Mouse (Mus musculus) embryonic facial prominence, embryonic 11.5 days (tissue): ENCODE measurements around the gene Ube2r2. TPM values are rescaled to one million over a fixed set of nuclear protein-coding genes. Genes with fewer than 3 reads are reported as not detected.

Experiments used
- ATAC-seq: fragments of 200-750 bp; cut with Nextera tagmentation; replicated peaks from 2 replicates; pipeline ENCODE4 v1.8.0; 2017; ENCODE audit warnings: low read depth; ENCODE audit not compliant: insufficient number of reproducible peaks, low FRiP score, low TSS enrichment
- DNase-seq: peaks from one replicate; pipeline ENCODE4 v3.0.0-alpha.2; 2015; ENCODE audit warnings: low spot score
- H3K27ac ChIP-seq: fragments of 300-500 bp; sonication (generic); replicated peaks from 2 replicates; pipeline ENCODE4 v1.5.1; 2014; ENCODE audit warnings: mild to moderate bottlenecking, low read depth, low read length, control low read depth
- H3K27me3 ChIP-seq: fragments of 300-500 bp; sonication (generic); 2 replicates; pipeline ENCODE4 v1.6.1; 2014; ENCODE audit warnings: mild to moderate bottlenecking, low read length, moderate library complexity, mixed read lengths; ENCODE audit not compliant: control insufficient read depth, insufficient read depth
- H3K36me3 ChIP-seq: fragments of 300-500 bp; sonication (generic); replicated peaks from 2 replicates; pipeline ENCODE4 v1.6.1; 2014; ENCODE audit warnings: low read depth, mild to moderate bottlenecking, low read length, moderate library complexity, mixed read lengths; ENCODE audit not compliant: control insufficient read depth, insufficient read depth
- H3K4me1 ChIP-seq: fragments of 300-500 bp; sonication (generic); 2 replicates; pipeline ENCODE4 v1.6.1; 2014; ENCODE audit warnings: low read length, mixed read lengths; ENCODE audit not compliant: control insufficient read depth, insufficient read depth
- H3K4me2 ChIP-seq: fragments of 300-500 bp; sonication (generic); 2 replicates; pipeline ENCODE4 v1.6.1; 2014; ENCODE audit warnings: low read depth, mild to moderate bottlenecking, control low read depth, low read length, moderate library complexity
- H3K4me3 ChIP-seq: fragments of 300-500 bp; sonication (generic); 2 replicates; pipeline ENCODE4 v1.5.1; 2014; ENCODE audit warnings: low read depth, low read length, control low read depth
- H3K9ac ChIP-seq: fragments of 300-500 bp; sonication (generic); replicated peaks from 2 replicates; pipeline ENCODE4 v1.6.1; 2014; ENCODE audit warnings: mild to moderate bottlenecking, control low read depth, low read length
- H3K9me3 ChIP-seq: fragments of 300-500 bp; sonication (generic); replicated peaks from 2 replicates; pipeline ENCODE4 v1.6.1; 2016; ENCODE audit warnings: mild to moderate bottlenecking, low read length, inconsistent platforms, mixed read lengths; ENCODE audit not compliant: control insufficient read depth
- WGBS: fragments of 180-500 bp; shearing (Covaris S2); extraction: QIAGEN DNeasy Blood & Tissue Kit; methylation state at CpG from one replicate; pipeline ENCODE4 v1.1.7; 2014; 5-methylcytosine and 5-hydroxymethylcytosine counted together
- polyA plus RNA-seq: library from polyadenylated mRNA; unstranded; fragments of >200 nt; fragmentation: Nextera tagmentation; extraction: Ambion mirVana; gene quantifications from 2 replicates; pipeline ENCODE4 v1.2.1, GENCODE M21; 2014

Gene Ube2r2
- 109 and 110 TPM in 2 replicates for polyA plus RNA-seq

DNA sequence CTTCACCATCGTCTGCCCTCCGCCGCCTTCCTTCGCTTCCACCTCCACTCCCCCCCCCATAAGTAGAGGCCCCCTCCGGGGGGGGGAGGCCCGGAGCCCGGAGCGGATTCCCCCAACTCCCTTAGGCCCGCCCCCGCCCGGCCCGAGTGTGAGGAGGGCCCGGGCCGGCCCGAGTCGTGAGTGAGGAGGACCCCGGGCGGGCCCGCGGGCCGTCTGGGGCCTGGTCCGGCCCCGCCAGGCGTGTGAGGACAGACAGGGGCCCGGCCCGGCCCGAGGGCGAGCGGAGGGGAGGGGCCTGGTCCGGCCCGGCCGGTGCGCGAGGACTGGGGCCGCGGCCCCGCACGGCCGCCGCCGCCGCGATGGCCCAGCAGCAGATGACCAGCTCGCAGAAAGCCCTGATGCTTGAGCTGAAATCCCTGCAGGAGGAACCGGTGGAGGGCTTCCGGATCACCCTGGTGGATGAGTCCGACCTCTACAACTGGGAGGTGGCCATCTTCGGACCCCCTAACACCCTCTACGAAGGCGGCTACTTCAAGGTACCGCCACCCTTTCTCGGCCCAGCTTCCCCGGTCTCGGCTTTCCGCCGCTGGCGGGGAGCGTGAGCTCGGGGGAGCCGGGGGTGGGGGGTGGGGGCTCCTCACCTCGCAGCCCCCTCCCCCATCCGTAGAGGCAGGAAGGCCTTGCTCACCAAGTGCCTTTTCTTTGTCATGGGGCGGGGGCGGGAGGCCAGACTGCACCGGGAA is at the start of gene Ube2r2:
Gene Ube2r2 (plus strand): TSS at position 33 of the 743 bp plus-strand sequence.
- H3K27ac ChIP-seq: peak within 1 kb of the TSS; percentile 99
- H3K4me2 ChIP-seq: peak within 1 kb of the TSS; percentile 60
- H3K4me3 ChIP-seq: peak within 1 kb of the TSS; percentile 94
- WGBS: 0% methylated on average over 43 of the region's 65 CpGs
- peak within 1 kb of the TSS; percentile 99 for H3K9ac ChIP-seq
- no peaks in the 10 kb centered on the region; the same call in 1 of the 2 replicates for H3K36me3 ChIP-seq
- peak; percentile 82 for ATAC-seq
- H3K27me3 ChIP-seq: no peaks in the 10 kb centered on the region
- no peaks in the 10 kb centered on the region for H3K4me1 ChIP-seq
- no peaks in the 10 kb centered on the region for H3K9me3 ChIP-seq
- DNase-seq: peak; percentile 78

GRCm38 (mm10) chr4:41086947-41087346 is 48.6 kb upstream of the Ube2r2 start:
- H3K27ac ChIP-seq: no peak overlapping the region
- H3K4me3 ChIP-seq: no peak overlapping the region
- H3K9ac ChIP-seq: no peak overlapping the region
- H3K9me3 ChIP-seq: no peaks in the 10 kb centered on the region
- 82% methylated on average over 9 of the region's 9 CpGs for WGBS
- H3K36me3 ChIP-seq: no peaks in the 10 kb centered on the region
- ATAC-seq: no peak
- no peak overlapping the region for H3K4me2 ChIP-seq
- no peak for DNase-seq
- H3K27me3 ChIP-seq: no peaks in the 10 kb centered on the region; the same call in 1 of the 2 replicates
- H3K4me1 ChIP-seq: no peaks in the 10 kb centered on the region

- H3K27me3 ChIP-seq: no peaks in the 10 kb centered on the region; the same call in 1 of the 2 replicates
- H3K4me1 ChIP-seq: no peaks in the 10 kb centered on the region
- no peak overlapping the region for H3K27ac ChIP-seq
- no peaks in the 10 kb centered on the region for H3K9me3 ChIP-seq
- ATAC-seq (no peak), DNase-seq (no peak)
- no peak overlapping the region for H3K4me3 ChIP-seq
- WGBS: 87% methylated on average over 16 of the region's 16 CpGs
- no peak overlapping the region for H3K4me2 ChIP-seq
- no peak overlapping the region for H3K9ac ChIP-seq
- no peaks in the 10 kb centered on the region for H3K36me3 ChIP-seq
Measured at GRCm38 (mm10) chr4:41087459-41088298, 47.9 kb upstream of the Ube2r2 start.

DNA sequence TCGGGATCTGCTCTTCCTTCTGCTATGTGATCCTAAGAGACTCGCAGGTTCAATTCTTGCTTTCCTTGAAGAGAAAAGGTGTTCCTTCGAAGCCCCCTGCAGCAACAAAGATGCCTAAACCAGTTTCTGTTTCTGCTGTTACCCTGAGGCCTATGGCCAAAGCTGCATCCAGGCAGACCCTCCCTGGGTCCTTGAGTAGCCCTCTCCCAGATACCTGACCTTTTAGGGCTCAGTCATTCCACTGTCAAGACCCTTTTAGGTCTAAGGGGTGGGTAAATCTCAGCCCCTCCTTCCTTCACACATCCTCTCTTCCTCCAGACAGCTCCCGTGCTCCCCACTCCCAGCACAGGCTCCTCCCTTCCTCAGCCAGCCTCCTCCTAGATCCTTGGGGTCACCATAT is 46.4 kb upstream of the Ube2r2 start:
- ATAC-seq (no peak), DNase-seq (no peak)
- H3K4me2 ChIP-seq: no peak overlapping the region
- H3K36me3 ChIP-seq: no peaks in the 10 kb centered on the region
- no peak overlapping the region for H3K9ac ChIP-seq
- 82% methylated on average over 4 of the region's 4 CpGs for WGBS
- no peaks in the 10 kb centered on the region for H3K27me3 ChIP-seq
- no peak overlapping the region for H3K4me3 ChIP-seq
- no peak overlapping the region for H3K27ac ChIP-seq
- H3K9me3 ChIP-seq: no peaks in the 10 kb centered on the region
- no peaks in the 10 kb centered on the region for H3K4me1 ChIP-seq

- Histone ChIP-seq H3K27ac (no peak overlapping the region), H3K4me3 (no peak overlapping the region), H3K36me3 (no peaks in the 10 kb centered on the region), H3K4me2 (no peak overlapping the region), H3K27me3 (no peaks in the 10 kb centered on the region), H3K4me1 (no peaks in the 10 kb centered on the region), H3K9ac (no peak overlapping the region), H3K9me3 (no peaks in the 10 kb centered on the region)
- 68% methylated on average over 2 of the region's 2 CpGs for WGBS
- ATAC-seq (no peak), DNase-seq (no peak)
Measured at GRCm38 (mm10) chr4:41089705-41090104, 45.8 kb upstream of the Ube2r2 start.

DNA sequence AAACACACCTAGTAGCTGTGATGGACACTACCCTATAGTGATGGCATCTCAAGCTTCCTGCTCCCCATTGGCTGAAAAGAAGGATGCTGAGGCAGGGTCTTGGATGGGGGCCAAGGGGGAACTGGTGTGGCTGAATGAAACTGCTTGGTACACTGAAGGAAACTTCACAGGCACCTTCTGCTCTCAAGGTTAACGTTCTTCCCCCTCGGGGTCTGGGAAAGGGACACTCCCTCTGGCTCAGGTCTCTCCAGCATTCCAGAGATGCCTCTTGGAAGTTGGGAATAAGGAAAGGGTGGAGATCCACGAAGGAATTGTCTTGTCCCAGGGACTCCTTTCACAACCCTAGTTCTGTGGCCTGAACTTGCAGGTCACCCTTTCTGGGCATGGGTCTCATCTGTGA is 44.2 kb upstream of the Ube2r2 start:
- no peaks in the 10 kb centered on the region for H3K27me3 ChIP-seq
- H3K4me3 ChIP-seq: no peak overlapping the region
- H3K4me2 ChIP-seq: no peak overlapping the region
- no peaks in the 10 kb centered on the region for H3K4me1 ChIP-seq
- DNase-seq (no peak), ATAC-seq (no peak)
- no peak overlapping the region for H3K27ac ChIP-seq
- H3K9ac ChIP-seq: no peak overlapping the region
- no peaks in the 10 kb centered on the region for H3K9me3 ChIP-seq
- H3K36me3 ChIP-seq: no peaks in the 10 kb centered on the region
- WGBS: 61% methylated on average over 3 of the region's 3 CpGs

GRCm38 (mm10) chr4:41092958-41093357 is 42.6 kb upstream of the Ube2r2 start:
- Histone ChIP-seq H3K4me1 (no peaks in the 10 kb centered on the region; the same call in 1 of the 2 replicates), H3K27ac (no peak overlapping the region), H3K4me3 (no peak overlapping the region), H3K9me3 (no peaks in the 10 kb centered on the region), H3K4me2 (no peak overlapping the region), H3K9ac (no peak overlapping the region), H3K27me3 (peaks cover 13% of the 10 kb centered on the region), H3K36me3 (no peaks in the 10 kb centered on the region)
- no peak for ATAC-seq
- DNase-seq: no peak
- 82% methylated on average over 1 of the region's 1 CpGs for WGBS

- no peak for ATAC-seq
- no peak overlapping the region for H3K4me2 ChIP-seq
- WGBS: 89% methylated on average over 9 of the region's 9 CpGs
- no peak for DNase-seq
- H3K36me3 ChIP-seq: no peaks in the 10 kb centered on the region
- H3K27me3 ChIP-seq: peaks cover 18% of the 10 kb centered on the region
- no peak overlapping the region for H3K9ac ChIP-seq
- H3K4me1 ChIP-seq: no peaks in the 10 kb centered on the region; the same call in 1 of the 2 replicates
- no peak overlapping the region for H3K4me3 ChIP-seq
- no peak overlapping the region for H3K27ac ChIP-seq
- H3K9me3 ChIP-seq: no peaks in the 10 kb centered on the region
Measured at GRCm38 (mm10) chr4:41094361-41094760, 41.2 kb upstream of the Ube2r2 start.
